Mouse (Mus musculus): ENCODE data around the gene Calcrl.

The Calcrl gene

GRCm38 (mm10) chr2:84336331-84336730 is 88.9 kb downstream of the Calcrl start:
- DNase-seq (ENCODE audit: low spot score in 2 of 2), result no peak

DNA sequence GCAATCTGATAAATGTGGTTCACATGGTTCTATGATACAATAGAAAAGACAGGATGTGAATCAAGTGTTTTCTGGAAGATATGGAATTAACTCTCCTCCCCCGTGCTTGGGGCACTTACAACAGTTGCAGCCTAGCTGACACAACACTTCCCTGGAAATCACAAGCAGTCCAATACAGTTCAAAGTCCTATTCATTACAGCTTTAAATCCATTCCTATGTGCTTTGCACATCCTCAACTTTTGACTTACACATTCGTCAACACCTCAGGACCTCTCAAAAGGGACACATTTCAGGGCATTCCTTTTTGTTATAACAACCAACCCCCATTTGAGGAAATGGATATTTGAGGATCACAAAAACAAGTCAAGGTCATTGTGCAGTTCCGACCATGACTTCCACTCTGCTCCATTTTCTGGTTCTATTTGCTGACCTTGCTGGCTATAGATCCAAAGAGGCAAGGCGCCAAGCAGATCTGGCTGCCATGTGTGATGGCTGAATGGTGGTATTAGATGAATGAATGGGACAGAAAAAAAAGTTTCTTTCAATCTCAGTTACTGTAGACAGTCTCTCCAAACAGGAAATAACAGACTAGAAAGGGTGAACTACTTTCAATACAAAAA is 108.9 kb downstream of the Calcrl start:
- no peak for DNase-seq (ENCODE audit: low spot score in 2 of 2)

GRCm38 (mm10) chr2:84296517-84296916 is 128.7 kb downstream of the Calcrl start:
- no peak for DNase-seq (ENCODE audit: low spot score in 2 of 2)

- DNase-seq (ENCODE audit: low spot score in 2 of 2), result no peak
These were observed 130.1 kb downstream of the Calcrl start for GRCm38 (mm10) chr2:84295068-84295467.

GRCm38 (mm10) chr2:84294611-84295010 is 130.6 kb downstream of the Calcrl start:
- DNase-seq (ENCODE audit: low spot score in 2 of 2), result no peak

DNA sequence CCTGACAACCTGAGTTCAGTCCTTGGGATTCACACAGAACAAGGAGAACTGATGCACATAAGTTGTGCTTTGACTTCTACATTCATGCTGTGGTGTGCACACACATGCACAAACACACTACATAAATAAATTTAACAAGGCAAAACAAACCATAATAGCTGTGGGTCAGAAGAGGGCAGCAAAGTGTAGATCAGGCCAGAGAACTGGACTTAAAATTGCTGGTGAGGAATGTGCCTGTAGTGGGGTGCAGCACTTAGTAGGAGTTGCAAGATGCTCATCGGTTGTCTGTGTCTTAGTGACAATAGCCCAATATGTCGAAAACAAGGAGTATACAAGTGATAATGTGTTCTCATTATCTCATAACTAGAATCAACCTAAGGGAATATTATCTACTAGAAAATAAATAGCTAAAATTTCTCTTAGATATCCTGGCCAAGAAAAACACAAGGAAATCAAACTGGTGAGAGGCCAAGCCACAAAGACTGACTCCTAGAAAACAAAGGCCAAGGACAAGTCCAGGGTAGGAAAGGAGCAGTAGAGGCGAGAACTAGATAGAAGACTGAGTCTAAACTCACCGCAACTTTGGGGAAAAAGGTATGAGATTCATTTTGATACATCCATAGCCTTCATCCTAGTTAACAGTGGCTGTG is 132.7 kb downstream of the Calcrl start:
- no peak for DNase-seq (ENCODE audit: low spot score in 2 of 2)

GRCm38 (mm10) chr2:84288940-84289557 is 136.2 kb downstream of the Calcrl start:
- DNase-seq (ENCODE audit: low spot score in 2 of 2), result no peak

Data from urinary bladder, postnatal 36 days (tissue).